Mouse (Mus musculus): ENCODE results near the gene Fmn2. TPM values are rescaled to one million over a fixed set of nuclear protein-coding genes. Genes with fewer than 3 reads are reported as not detected.
A peak's percentile ranks its signal among the peaks of the same experiment; 100 is the strongest.

The Fmn2 gene
- polyA plus RNA-seq, 1 experiment: 0.17 TPM

DNA sequence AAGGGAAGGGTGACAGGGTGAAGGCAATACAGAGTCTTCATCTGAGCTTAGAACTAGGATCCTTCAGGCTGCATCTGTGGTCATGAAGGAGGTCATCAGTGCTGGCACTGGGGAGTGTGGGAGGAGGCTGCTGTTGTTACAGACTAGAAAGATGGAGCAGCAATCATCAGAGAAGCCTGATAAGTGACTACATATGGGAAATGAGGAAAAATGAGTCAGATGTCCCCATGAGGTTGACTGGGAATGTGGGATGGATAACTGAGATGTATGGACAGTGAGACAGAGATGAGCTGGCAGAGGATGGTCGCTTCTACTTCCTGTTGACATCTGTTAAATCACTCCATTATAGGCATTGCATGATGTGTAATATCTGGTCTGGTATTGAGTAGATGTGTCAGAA lies 139.3 kb downstream of the Fmn2 start:
- H3K4me1 ChIP-seq (ENCODE audit: control insufficient read depth, insufficient read depth, low read length): no peaks in the 10 kb centered on the region
- H3K4me3 ChIP-seq (replicated peaks; ENCODE audit: extremely low read depth, low read depth, low read length): no peak overlapping the region
- 56% methylated on average over 1 of the region's 1 CpGs for WGBS
- DNase-seq: no peak
- no peak for TF ChIP-seq CTCF (IDR thresholded peaks at IDR 0.05; ENCODE audit: insufficient read depth, low read length)
- TF ChIP-seq POLR2A (IDR thresholded peaks at IDR 0.05; ENCODE audit: borderline replicate concordance, extremely low read depth, low read depth, low read length): no peak

DNA sequence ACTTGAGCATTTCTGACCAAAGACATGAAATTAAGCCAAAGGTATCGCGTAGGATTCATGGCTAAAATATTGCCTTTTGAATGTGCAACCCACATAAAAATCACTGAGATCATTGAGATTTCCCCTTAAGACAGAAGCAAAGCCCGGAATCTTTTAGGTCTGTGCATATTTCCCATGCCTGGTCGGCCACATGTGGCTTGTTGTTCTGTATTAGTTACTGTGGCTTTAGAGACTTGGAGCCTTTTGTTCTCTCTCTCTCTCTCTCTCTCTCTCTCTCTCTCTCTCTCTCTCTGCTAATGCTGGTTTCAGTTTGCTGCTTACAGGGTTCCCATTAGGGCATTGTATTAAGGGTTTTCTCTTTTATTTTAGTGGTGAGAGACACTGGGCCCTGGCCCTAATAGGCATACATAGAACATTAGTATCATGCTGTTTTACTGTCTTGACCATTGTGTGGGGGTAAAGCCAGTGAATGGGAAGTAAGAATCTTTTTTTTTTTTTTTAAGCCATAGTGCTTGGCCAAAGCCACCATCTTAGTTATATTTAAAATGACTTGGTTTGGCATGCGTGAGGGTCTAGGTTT lies 141.9 kb downstream of the Fmn2 start:
- no peak for DNase-seq
- TF ChIP-seq CTCF (IDR thresholded peaks at IDR 0.05; ENCODE audit: insufficient read depth, low read length): no peak
- no peak for TF ChIP-seq POLR2A (IDR thresholded peaks at IDR 0.05; ENCODE audit: borderline replicate concordance, extremely low read depth, low read depth, low read length)
- 84% methylated on average over 5 of the region's 5 CpGs for WGBS
- no peak overlapping the region for H3K4me3 ChIP-seq (replicated peaks; ENCODE audit: extremely low read depth, low read depth, low read length)
- no peaks in the 10 kb centered on the region for H3K4me1 ChIP-seq (ENCODE audit: control insufficient read depth, insufficient read depth, low read length)

DNA sequence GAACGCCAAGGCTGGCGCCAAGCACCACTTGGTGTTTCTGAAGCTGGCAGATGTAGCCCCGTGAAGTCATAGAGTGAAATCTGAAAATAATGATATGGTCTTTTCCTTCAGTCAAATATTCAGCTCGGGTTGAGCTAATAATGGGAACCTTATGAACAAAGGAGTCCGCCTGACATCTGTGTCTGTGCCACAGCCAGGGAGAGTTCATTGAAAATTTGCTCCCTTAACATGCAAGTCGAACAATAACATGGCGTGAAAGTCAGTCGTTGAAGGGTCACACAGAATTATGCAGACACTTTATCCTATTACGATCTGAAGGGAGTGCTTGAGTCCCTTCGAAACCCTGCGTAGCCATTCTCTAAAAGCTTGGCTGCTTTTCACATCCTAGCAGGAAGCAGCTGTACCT lies 147.8 kb downstream of the Fmn2 start:
- no peaks in the 10 kb centered on the region for H3K4me1 ChIP-seq (ENCODE audit: control insufficient read depth, insufficient read depth, low read length)
- WGBS: 89% methylated on average over 11 of the region's 11 CpGs
- DNase-seq: no peak
- no peak overlapping the region for H3K4me3 ChIP-seq (replicated peaks; ENCODE audit: extremely low read depth, low read depth, low read length)
- TF ChIP-seq POLR2A (IDR thresholded peaks at IDR 0.05; ENCODE audit: borderline replicate concordance, extremely low read depth, low read depth, low read length): no peak
- TF ChIP-seq CTCF (IDR thresholded peaks at IDR 0.05; ENCODE audit: insufficient read depth, low read length): no peak

DNA sequence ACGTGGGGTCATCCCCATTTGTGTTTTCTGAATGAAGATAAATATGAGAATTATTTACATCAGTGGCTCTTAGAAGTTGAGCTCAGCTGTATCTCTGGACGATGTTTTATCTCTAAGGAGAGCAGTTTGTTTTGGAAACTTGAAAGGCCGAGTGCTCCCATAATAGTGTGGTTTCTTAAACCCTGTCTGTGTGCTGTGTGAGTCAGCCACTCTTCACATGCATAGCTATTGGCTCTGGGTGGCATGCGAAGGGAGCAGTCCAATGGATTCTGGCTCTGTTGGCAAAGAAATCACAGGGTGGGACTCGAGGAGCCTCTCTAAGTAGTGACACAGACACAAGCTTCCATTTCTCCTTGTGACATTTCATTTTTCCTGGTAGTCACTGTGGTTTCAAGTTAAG lies 152.9 kb downstream of the Fmn2 start:
- Histone ChIP-seq H3K4me1 (ENCODE audit: control insufficient read depth, insufficient read depth, low read length) (no peaks in the 10 kb centered on the region), H3K4me3 (replicated peaks; ENCODE audit: extremely low read depth, low read depth, low read length) (no peak overlapping the region)
- DNase-seq: no peak
- TF ChIP-seq POLR2A (IDR thresholded peaks at IDR 0.05; ENCODE audit: borderline replicate concordance, extremely low read depth, low read depth, low read length): no peak
- no peak for TF ChIP-seq CTCF (IDR thresholded peaks at IDR 0.05; ENCODE audit: insufficient read depth, low read length)
- WGBS: 22% methylated on average over 5 of the region's 5 CpGs

DNA sequence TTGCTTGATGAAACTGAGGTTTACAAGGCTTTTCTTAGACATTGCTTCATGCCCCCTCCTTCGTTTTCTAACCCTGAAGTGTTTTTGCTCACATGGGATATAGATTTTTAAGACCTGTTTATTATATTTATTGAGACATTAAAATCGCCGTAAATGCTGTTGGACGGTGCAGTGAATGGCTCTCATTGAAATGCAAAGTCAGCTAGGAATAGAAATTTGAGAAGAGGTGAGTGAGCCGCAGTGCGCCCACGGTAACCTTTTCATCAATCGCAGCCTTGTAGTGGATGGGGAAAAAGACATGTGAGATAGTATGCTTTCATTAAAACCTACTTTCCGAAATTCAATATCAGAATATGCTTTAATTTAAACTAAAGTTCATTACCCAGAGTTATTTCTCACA lies 153.7 kb downstream of the Fmn2 start:
- TF ChIP-seq POLR2A (IDR thresholded peaks at IDR 0.05; ENCODE audit: borderline replicate concordance, extremely low read depth, low read depth, low read length) (no peak), CTCF (IDR thresholded peaks at IDR 0.05; ENCODE audit: insufficient read depth, low read length) (no peak)
- Histone ChIP-seq H3K4me3 (replicated peaks; ENCODE audit: extremely low read depth, low read depth, low read length) (no peak overlapping the region), H3K4me1 (ENCODE audit: control insufficient read depth, insufficient read depth, low read length) (no peaks in the 10 kb centered on the region)
- WGBS: 83% methylated on average over 9 of the region's 9 CpGs
- no peak for DNase-seq

DNA sequence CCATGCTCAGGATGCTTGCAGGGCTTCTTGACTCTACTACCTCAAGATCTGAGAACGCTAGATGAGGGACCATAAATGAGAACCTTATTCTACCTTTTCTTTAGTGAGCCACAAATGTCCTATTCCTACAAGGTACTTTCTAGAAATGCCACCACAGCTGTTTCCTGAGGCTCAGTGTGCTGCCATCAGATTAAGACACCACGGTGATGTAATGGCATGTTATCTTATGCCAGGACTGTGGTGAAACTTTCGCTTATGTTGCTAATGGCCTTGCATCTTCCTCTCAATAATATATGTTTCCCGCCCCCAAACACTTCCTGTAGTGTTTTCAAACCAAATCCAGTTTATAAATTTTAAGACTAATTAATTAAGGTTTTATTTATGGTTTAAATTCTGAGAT lies 154.9 kb downstream of the Fmn2 start:
- WGBS: 72% methylated on average over 4 of the region's 4 CpGs
- no peak for DNase-seq
- TF ChIP-seq CTCF (IDR thresholded peaks at IDR 0.05; ENCODE audit: insufficient read depth, low read length) (no peak), POLR2A (IDR thresholded peaks at IDR 0.05; ENCODE audit: borderline replicate concordance, extremely low read depth, low read depth, low read length) (no peak)
- no peaks in the 10 kb centered on the region for H3K4me1 ChIP-seq (ENCODE audit: control insufficient read depth, insufficient read depth, low read length)
- H3K4me3 ChIP-seq (replicated peaks; ENCODE audit: extremely low read depth, low read depth, low read length): no peak overlapping the region

DNA sequence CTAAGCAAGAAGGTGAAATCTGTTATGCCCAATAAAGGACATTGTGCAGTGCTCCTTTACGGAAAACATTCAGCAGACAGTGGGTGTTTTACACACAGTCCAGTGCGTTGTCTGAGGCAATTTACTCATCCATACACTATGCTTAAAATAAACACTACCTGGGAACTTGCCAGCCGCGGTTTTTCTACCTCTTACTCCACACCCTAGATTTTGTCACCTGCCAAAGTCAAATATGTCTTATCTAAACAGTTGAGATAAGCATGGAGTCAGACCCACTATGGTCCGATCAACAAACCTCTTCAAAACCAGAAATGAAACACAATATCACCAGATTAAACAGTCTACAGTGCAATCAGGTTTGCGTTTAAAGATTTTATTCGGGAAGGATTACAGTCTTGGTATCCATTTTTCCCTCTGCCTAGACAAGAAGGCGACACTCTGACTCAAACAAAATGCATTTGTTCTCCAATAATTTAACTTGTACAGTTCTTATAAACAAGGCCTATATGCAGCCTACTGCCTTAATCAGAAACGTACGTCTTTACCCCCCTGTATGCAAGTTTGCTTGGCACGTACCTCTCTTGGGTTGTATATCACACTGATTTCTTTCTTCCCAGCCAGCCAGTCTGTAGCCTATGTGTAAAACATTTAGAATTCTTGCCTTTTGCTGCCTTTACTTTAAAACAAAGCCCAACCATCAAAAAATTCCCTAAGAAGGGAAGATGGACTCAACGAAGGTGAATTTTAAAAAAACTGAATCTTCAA lies 158.0 kb downstream of the Fmn2 start:
- WGBS: 41% methylated on average over 12 of the region's 12 CpGs

DNA sequence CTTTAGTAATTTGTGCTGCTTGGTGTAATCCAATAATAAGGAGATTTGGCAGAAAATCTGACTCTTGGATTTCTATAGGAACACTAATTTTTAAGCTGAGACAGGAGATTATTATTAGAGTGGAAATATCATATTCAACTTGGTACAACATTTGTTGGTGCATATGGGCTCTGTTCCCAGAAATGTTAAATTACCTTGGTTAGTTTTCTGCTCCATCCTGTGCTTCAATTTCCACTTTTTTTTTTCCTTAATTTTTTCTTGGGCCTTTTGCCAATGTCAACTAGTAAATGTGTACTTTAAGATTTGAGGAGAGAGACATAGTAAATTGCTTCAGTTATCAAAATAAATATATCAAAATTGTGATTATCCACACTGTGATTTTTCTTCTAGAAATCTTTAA lies 163.5 kb downstream of the Fmn2 start:
- no peak for TF ChIP-seq CTCF (IDR thresholded peaks at IDR 0.05; ENCODE audit: insufficient read depth, low read length)
- TF ChIP-seq POLR2A (IDR thresholded peaks at IDR 0.05; ENCODE audit: borderline replicate concordance, extremely low read depth, low read depth, low read length): no peak
- Histone ChIP-seq H3K4me3 (replicated peaks; ENCODE audit: extremely low read depth, low read depth, low read length) (no peak overlapping the region), H3K4me1 (ENCODE audit: control insufficient read depth, insufficient read depth, low read length) (no peaks in the 10 kb centered on the region)
- no peak for DNase-seq

More for the DNA sequence above, 158.0 kb downstream of the Fmn2 start:
- TF ChIP-seq POLR2A (IDR thresholded peaks at IDR 0.05; ENCODE audit: borderline replicate concordance, extremely low read depth, low read depth, low read length) (no peak), CTCF (IDR thresholded peaks at IDR 0.05; ENCODE audit: insufficient read depth, low read length) (no peak)
- DNase-seq: peak; percentile 38
- H3K4me3 ChIP-seq (replicated peaks; ENCODE audit: extremely low read depth, low read depth, low read length): no peak overlapping the region
- H3K4me1 ChIP-seq (ENCODE audit: control insufficient read depth, insufficient read depth, low read length): no peaks in the 10 kb centered on the region

DNA sequence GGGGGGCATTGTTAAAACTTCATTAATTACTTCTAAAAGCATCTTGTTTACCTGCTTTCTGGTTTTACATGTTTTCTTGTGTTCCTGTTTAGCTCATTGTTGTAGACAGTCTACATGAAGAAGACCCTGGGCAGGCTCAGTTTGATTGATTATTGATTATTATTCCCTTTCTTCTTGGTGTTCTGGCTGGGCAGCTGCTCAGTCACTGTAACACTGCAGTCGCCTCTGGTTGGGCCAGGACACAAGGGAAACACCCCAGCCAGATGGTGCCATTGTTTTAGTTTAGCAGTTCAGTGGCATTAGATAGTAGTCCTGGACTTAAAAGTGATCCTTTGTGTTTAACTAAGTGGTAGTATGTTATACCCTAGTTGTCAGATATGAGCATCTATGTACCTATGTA lies 167.5 kb downstream of the Fmn2 start:
- no peak for DNase-seq
- no peaks in the 10 kb centered on the region for H3K4me1 ChIP-seq (ENCODE audit: control insufficient read depth, insufficient read depth, low read length)
- no peak overlapping the region for H3K4me3 ChIP-seq (replicated peaks; ENCODE audit: extremely low read depth, low read depth, low read length)
- TF ChIP-seq CTCF (IDR thresholded peaks at IDR 0.05; ENCODE audit: insufficient read depth, low read length) (no peak), POLR2A (IDR thresholded peaks at IDR 0.05; ENCODE audit: borderline replicate concordance, extremely low read depth, low read depth, low read length) (no peak)
- whole genome bisulfite sequencing: 75% methylated on average over 1 of the region's 1 CpGs

DNA sequence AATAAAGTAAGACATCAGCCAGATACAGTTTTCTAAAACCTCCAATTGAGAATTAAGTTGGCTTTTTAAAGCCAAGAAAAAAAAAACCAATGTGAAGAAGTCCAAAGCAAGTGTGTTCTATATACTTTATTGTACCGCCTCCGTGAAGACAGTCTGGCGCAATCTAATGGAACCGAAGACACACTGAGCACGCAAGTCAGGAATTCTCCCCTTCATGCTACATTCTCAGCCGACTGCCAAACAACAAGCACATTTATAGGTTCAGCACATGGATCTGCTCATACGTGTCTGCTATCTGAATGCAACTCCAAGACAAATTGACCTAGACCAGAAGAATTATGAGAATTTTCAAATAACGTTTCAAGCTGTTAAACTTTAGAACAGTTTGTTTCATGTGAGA lies 169.2 kb downstream of the Fmn2 start:
- WGBS: 78% methylated on average over 8 of the region's 8 CpGs
- no peak overlapping the region for H3K4me3 ChIP-seq (replicated peaks; ENCODE audit: extremely low read depth, low read depth, low read length)
- no peaks in the 10 kb centered on the region for H3K4me1 ChIP-seq (ENCODE audit: control insufficient read depth, insufficient read depth, low read length)
- no peak for DNase-seq
- no peak for TF ChIP-seq CTCF (IDR thresholded peaks at IDR 0.05; ENCODE audit: insufficient read depth, low read length)
- TF ChIP-seq POLR2A (IDR thresholded peaks at IDR 0.05; ENCODE audit: borderline replicate concordance, extremely low read depth, low read depth, low read length): no peak

All from lung, adult 2 months (tissue).